ENCODE assay signal across 38 mouse cellular contexts in the genomic region with DNA sequence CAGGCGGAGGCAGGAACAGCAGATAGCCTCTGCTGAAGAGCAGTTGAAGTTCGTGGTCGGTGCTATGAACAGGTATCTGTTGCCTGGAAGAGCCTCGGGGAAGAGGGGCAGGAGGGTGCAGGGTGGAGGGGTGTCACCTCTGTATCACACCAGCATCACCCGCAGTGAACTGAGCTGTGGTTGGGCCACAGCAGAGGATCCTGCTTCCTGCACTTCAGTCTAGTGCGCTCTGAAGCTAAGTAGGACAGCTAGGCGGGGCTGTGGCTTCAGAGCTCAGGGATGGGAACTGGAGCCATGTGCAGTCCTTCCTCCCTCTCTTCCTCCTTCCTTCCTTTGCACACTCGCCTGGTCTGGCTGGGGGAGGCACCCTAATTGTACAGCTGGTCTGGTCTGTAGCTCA. TPM values are rescaled to one million over a fixed set of nuclear protein-coding genes. Genes with fewer than 3 reads are reported as not detected.
A peak's percentile ranks its signal among the peaks of the same experiment; 100 is the strongest.
DNase-seq lines count a peak whose midpoint lies in the region; ATAC-seq and TF ChIP-seq lines count a peak whose summit lies in the region.
"Had no signal": no experiment of that assay in that cellular context is flagged by ENCODE, and none has a peak within 500 bp of the region (broad histone marks: within the 10 kb centered on the region; RNA-seq: fewer than 3 reads in every experiment).

No protein-coding gene starts in this region.

- H3K4me3 ChIP-seq in liver, embryonic 11.5 days (ENCODE audit: low read depth, low read length) = no peak overlapping the region
- H3K4me3 ChIP-seq in liver, embryonic 12.5 days = no peak overlapping the region
- H3K4me3 ChIP-seq in E14TG2a.4 (replicated peaks; ENCODE audit: low read length) = peak overlapping the region; percentile 60
- H3K4me3 ChIP-seq in hindbrain, embryonic 13.5 days = no peak overlapping the region
- H3K4me3 ChIP-seq: forebrain, embryonic 13.5 days; hindbrain, embryonic 10.5 days; limb, embryonic 12.5 days had no signal

- 0 out of 2 replicates have a peak overlapping the region, but pooled peaks have one; percentile 16 for H3K9ac ChIP-seq in liver, embryonic 11.5 days (ENCODE audit: low read depth, low read length)
- H3K9ac ChIP-seq in liver, embryonic 12.5 days = no peak overlapping the region
- no peak overlapping the region for H3K9ac ChIP-seq in hindbrain, embryonic 13.5 days
- H3K9ac ChIP-seq: forebrain, embryonic 13.5 days; limb, embryonic 12.5 days; liver, postnatal 0 days had no signal

- no peak for DNase-seq in liver, embryonic 11.5 days (ENCODE audit: low spot score)
- peak; percentile 47 to 51 for DNase-seq in thymus, adult 18-20 months
- DNase-seq in thymus, postnatal 25 days = peak; percentile 59
- DNase-seq in layer of hippocampus, adult 8-10 months (ENCODE audit: low spot score in 2 of 2) = no peak
- no peak for DNase-seq in kidney, adult 11 months
- DNase-seq: adrenal gland, adult 2 months; cerebellum, adult 2 months; cerebellum, postnatal 14 days; gastrocnemius, postnatal 25 days; heart, adult 11 months; kidney, adult 2 months; layer of hippocampus, adult 9-11 months; liver, postnatal 0 days; lung, postnatal 4 days; right cerebral cortex, adult 18-20 months; spleen, adult 18-20 months had no signal

- 55% methylated on average over 8 of the region's 8 CpGs for WGBS in liver, embryonic 11.5 days
- 40% methylated on average over 8 of the region's 8 CpGs for WGBS in liver, embryonic 12.5 days (ENCODE audit: insufficient replicate concordance)
- WGBS in hindbrain, embryonic 13.5 days = 88% methylated on average over 8 of the region's 8 CpGs

- no peak for TF ChIP-seq CTCF in E14TG2a.4 (conservative IDR thresholded peaks at IDR 0.05; ENCODE audit: low read length)

- H3K4me2 ChIP-seq in liver, embryonic 11.5 days = no peak overlapping the region
- H3K4me2 ChIP-seq in liver, embryonic 12.5 days = no peak overlapping the region
- H3K4me2 ChIP-seq in hindbrain, embryonic 13.5 days = no peak overlapping the region
- H3K4me2 ChIP-seq: forebrain, embryonic 13.5 days; heart, embryonic 11.5 days; limb, embryonic 12.5 days had no signal

- H3K36me3 ChIP-seq in liver, embryonic 11.5 days (ENCODE audit: control insufficient read depth, insufficient read depth, low read length) = peaks cover 8% of the 10 kb centered on the region; the same call in 1 of the 2 replicates
- peaks cover 84% of the 10 kb centered on the region for H3K36me3 ChIP-seq in liver, embryonic 12.5 days
- peaks cover 52% of the 10 kb centered on the region for H3K36me3 ChIP-seq in E14TG2a.4 (ENCODE audit: insufficient read depth, low read length)
- peaks cover 19% of the 10 kb centered on the region for H3K36me3 ChIP-seq in hindbrain, embryonic 13.5 days

- no peaks in the 10 kb centered on the region for H3K9me3 ChIP-seq in liver, embryonic 11.5 days (ENCODE audit: control insufficient read depth, low read length)
- no peaks in the 10 kb centered on the region for H3K9me3 ChIP-seq in liver, embryonic 12.5 days (replicated peaks)
- H3K9me3 ChIP-seq in E14TG2a.4 (ENCODE audit: low read length) = no peaks in the 10 kb centered on the region
- no peaks in the 10 kb centered on the region for H3K9me3 ChIP-seq in hindbrain, embryonic 13.5 days
- H3K9me3 ChIP-seq: forebrain, embryonic 13.5 days; hindbrain, embryonic 10.5 days; limb, embryonic 12.5 days had no signal

- no peak overlapping the region for H3K27ac ChIP-seq in liver, embryonic 11.5 days (ENCODE audit: low read depth, low read length)
- H3K27ac ChIP-seq in liver, embryonic 12.5 days = no peak overlapping the region
- no peak overlapping the region for H3K27ac ChIP-seq in hindbrain, embryonic 13.5 days
- H3K27ac ChIP-seq: forebrain, embryonic 13.5 days; hindbrain, embryonic 10.5 days; kidney, postnatal 0 days; limb, embryonic 12.5 days had no signal

- no peaks in the 10 kb centered on the region for H3K27me3 ChIP-seq in liver, embryonic 11.5 days (replicated peaks; ENCODE audit: control insufficient read depth, insufficient read depth, low read length)
- H3K27me3 ChIP-seq in liver, embryonic 12.5 days (replicated peaks) = no peaks in the 10 kb centered on the region
- no peaks in the 10 kb centered on the region for H3K27me3 ChIP-seq in E14TG2a.4 (ENCODE audit: insufficient read depth, low read length)
- H3K27me3 ChIP-seq in hindbrain, embryonic 13.5 days = no peaks in the 10 kb centered on the region
- H3K27me3 ChIP-seq: CH12.LX; forebrain, embryonic 13.5 days; limb, embryonic 12.5 days had no signal

- no peak for ATAC-seq in liver, embryonic 11.5 days (replicated peaks; ENCODE audit: low FRiP score)
- ATAC-seq in liver, embryonic 12.5 days = no peak
- ATAC-seq in hindbrain, embryonic 13.5 days (ENCODE audit: low FRiP score) = no peak
- ATAC-seq: forebrain, embryonic 13.5 days; hindbrain, embryonic 16.5 days; liver, postnatal 0 days; midbrain, embryonic 16.5 days had no signal

- H3K4me1 ChIP-seq in liver, embryonic 11.5 days (replicated peaks; ENCODE audit: control insufficient read depth, insufficient read depth, low read length) = no peaks in the 10 kb centered on the region
- H3K4me1 ChIP-seq in liver, embryonic 12.5 days = no peaks in the 10 kb centered on the region
- peaks cover 70% of the 10 kb centered on the region for H3K4me1 ChIP-seq in E14TG2a.4 (replicated peaks; ENCODE audit: low read depth, low read length)
- H3K4me1 ChIP-seq in hindbrain, embryonic 13.5 days (replicated peaks) = peaks cover 12% of the 10 kb centered on the region
- H3K4me1 ChIP-seq: forebrain, embryonic 13.5 days; limb, embryonic 12.5 days had no signal

RNA-seq across cellular contexts. Expression of a gene that starts 6.4 kb away (rescaled TPM):
- polyA plus RNA-seq in liver, embryonic 11.5 days (2014; fragmentation: Nextera tagmentation; extraction: Ambion mirVana) = 0.69 TPM in 1 of 2 replicates, not detected in the other
- 0.14 and 0.22 TPM in 2 replicates for polyA plus RNA-seq in liver, embryonic 12.5 days (2016; fragmentation: Nextera tagmentation; extraction: Ambion mirVana)
- 0.68 and 1.4 TPM in 2 replicates for polyA plus RNA-seq in hindbrain, embryonic 13.5 days (2015; fragmentation: Nextera tagmentation; extraction: Ambion mirVana)
- total RNA-seq in layer of hippocampus, adult 8-10 months (2022) = 1 to 10 TPM in 2 of 4 experiments, under 1 TPM in 1, not detected in 1; 0.96 to 2.2 (median 2.1) TPM
- total RNA-seq: adrenal gland, adult 2 months; CH12.LX; gastrocnemius, adult 18-20 months; gastrocnemius, postnatal 25 days; liver, adult 2 months; neutrophil, adult 5-6 weeks had no signal
- polyA plus RNA-seq: adrenal gland, adult 2 months; cerebellum, adult 2 months; heart, embryonic 11.5 days; liver, adult 2 months had no signal

RNA-seq across cellular contexts. Expression of a gene that starts 9.7 kb away (rescaled TPM):
- 13.4 and 14.2 TPM in 2 replicates for polyA plus RNA-seq in liver, embryonic 11.5 days (2014; fragmentation: Nextera tagmentation; extraction: Ambion mirVana)
- polyA plus RNA-seq in liver, embryonic 12.5 days (2016; fragmentation: Nextera tagmentation; extraction: Ambion mirVana) = 10.4 and 14.1 TPM in 2 replicates
- 6.3 and 7.6 TPM in 2 replicates for polyA plus RNA-seq in hindbrain, embryonic 13.5 days (2015; fragmentation: Nextera tagmentation; extraction: Ambion mirVana)
- total RNA-seq in layer of hippocampus, adult 8-10 months (2022) = 10 to 100 TPM; 12.2 to 13.5 (median 12.9) TPM

RNA-seq across cellular contexts. Expression of a gene that starts 10.0 kb away (rescaled TPM):
- polyA plus RNA-seq in liver, embryonic 11.5 days (2014; fragmentation: Nextera tagmentation; extraction: Ambion mirVana) = 37.3 and 41.2 TPM in 2 replicates
- polyA plus RNA-seq in liver, embryonic 12.5 days (2016; fragmentation: Nextera tagmentation; extraction: Ambion mirVana) = 42.2 and 42.4 TPM in 2 replicates
- 14.9 and 15.4 TPM in 2 replicates for polyA plus RNA-seq in hindbrain, embryonic 13.5 days (2015; fragmentation: Nextera tagmentation; extraction: Ambion mirVana)
- total RNA-seq in layer of hippocampus, adult 8-10 months (2022) = 1 to 10 TPM; 4.5 to 6.2 (median 5.2) TPM

RNA-seq across cellular contexts. Expression of a gene that starts 20.8 kb away (rescaled TPM):
- polyA plus RNA-seq in liver, embryonic 11.5 days (2014; fragmentation: Nextera tagmentation; extraction: Ambion mirVana) = not detected in 2 replicates
- not detected in 2 replicates for polyA plus RNA-seq in liver, embryonic 12.5 days (2016; fragmentation: Nextera tagmentation; extraction: Ambion mirVana)
- not detected in 2 replicates for polyA plus RNA-seq in hindbrain, embryonic 13.5 days (2015; fragmentation: Nextera tagmentation; extraction: Ambion mirVana)
- under 1 TPM in 2 of 4 experiments, not detected in 2; 0.45 to 0.69 TPM for total RNA-seq in layer of hippocampus, adult 8-10 months (2022)
- total RNA-seq: adrenal gland, adult 2 months; gastrocnemius, adult 18-20 months; left cerebral cortex, postnatal 25 days; liver, adult 2 months; neutrophil, adult 5-6 weeks had no signal
- polyA plus RNA-seq: adrenal gland, adult 2 months; cerebellum, adult 2 months; embryonic facial prominence, embryonic 11.5 days; forebrain, embryonic 13.5 days; heart, embryonic 11.5 days; heart, postnatal 0 days; hindbrain, embryonic 10.5 days; hindbrain, embryonic 16.5 days; intestine, embryonic 14.5 days; kidney, adult 2 months; kidney, postnatal 0 days; large intestine, adult 2 months; liver, adult 2 months; liver, postnatal 0 days; lung, embryonic 16.5 days; midbrain, embryonic 16.5 days; neural tube, embryonic 11.5 days; stomach, embryonic 16.5 days had no signal

RNA-seq across cellular contexts. Expression of a gene that starts 25.3 kb away (rescaled TPM):
- 0.17 TPM in 1 of 2 replicates, not detected in the other for polyA plus RNA-seq in liver, embryonic 11.5 days (2014; fragmentation: Nextera tagmentation; extraction: Ambion mirVana)
- not detected in 2 replicates for polyA plus RNA-seq in liver, embryonic 12.5 days (2016; fragmentation: Nextera tagmentation; extraction: Ambion mirVana)
- 0.12 and 0.14 TPM in 2 replicates for polyA plus RNA-seq in hindbrain, embryonic 13.5 days (2015; fragmentation: Nextera tagmentation; extraction: Ambion mirVana)
- total RNA-seq in layer of hippocampus, adult 8-10 months (2022) = under 1 TPM; 0.12 to 0.64 (median 0.37) TPM
- total RNA-seq: liver, adult 2 months; neutrophil, adult 5-6 weeks had no signal
- polyA plus RNA-seq: embryonic facial prominence, embryonic 11.5 days; forebrain, embryonic 13.5 days; limb, embryonic 12.5 days; liver, adult 2 months; liver, postnatal 0 days had no signal

Comparison
In these comparisons a context has a peak if more than half of its experiments do, and no peak if none do; other contexts are left out.
1. DNase-seq: peak in thymus, adult 18-20 months (2 of 2) and thymus, postnatal 25 days (single experiment); none in liver, embryonic 11.5 days (single experiment), layer of hippocampus, adult 8-10 months (0 of 2) and kidney, adult 11 months (single experiment).